Mouse (Mus musculus) lung, adult 2 months (tissue): ENCODE results near the gene Pbx4.

Experiments
- CTCF ChIP-seq: fragments of 200-500 bp; IDR thresholded peaks from 2 replicates; pipeline ENCODE4 v1.5.1; 2011; ENCODE audit warnings: mild to moderate bottlenecking, low read length, control low read depth; ENCODE audit not compliant: insufficient read depth
- POLR2A ChIP-seq: fragments of 200-500 bp; IDR thresholded peaks from 2 replicates; pipeline ENCODE4 v1.6.1; 2011; ENCODE audit warnings: low read depth, mild to moderate bottlenecking, control low read depth, low read length, borderline replicate concordance; ENCODE audit errors: extremely low read depth

GRCm38 (mm10) chr8:69796721-69797345, 35.5 kb upstream of the Pbx4 start:
- TF ChIP-seq POLR2A (no peak), CTCF (no peak)
